Mouse (Mus musculus) adipose tissue, adult 10 weeks (tissue): Measurements from ENCODE around the gene Msx1. TPM values are rescaled to one million over a fixed set of nuclear protein-coding genes. Genes with fewer than 3 reads are reported as not detected.

Source experiments
- polyA plus RNA-seq: library from polyadenylated mRNA; stranded (reverse); fragments of 350-450 nt; fragmentation: Illumina TruSeq; extraction: RNeasy Lipid Tissue Mini Kit (QIAGEN cat#74804); gene quantifications from one replicate; pipeline ENCODE4 v1.2.3, GENCODE M21; 2014; ENCODE audit warnings: low read depth, low replicate concordance

Gene Msx1
- polyA plus RNA-seq = 3.3 TPM

GRCm38 (mm10) chr5:37824461-37824795 lies at the start of gene Msx1:
Gene Msx1 (minus strand): TSS chr5:37824583.

Other genes with a start within 250 kb of the Msx1 start
- gene Stk32b, start 107.4 kb downstream of the Msx1 start, polyA plus RNA-seq = 2.3 TPM
- gene Cytl1, start 89.1 kb downstream of the Msx1 start, polyA plus RNA-seq = 8.7 TPM
- 34.1 TPM for gene Stx18, start 214.2 kb upstream of the Msx1 start, polyA plus RNA-seq